Mouse (Mus musculus): ENCODE data around the gene Mettl26. TPM values are rescaled to one million over a fixed set of nuclear protein-coding genes. Genes with fewer than 3 reads are reported as not detected.

The Mettl26 gene
- polyA plus RNA-seq, 1 experiment from 2014 or later: 50.7 TPM

DNA sequence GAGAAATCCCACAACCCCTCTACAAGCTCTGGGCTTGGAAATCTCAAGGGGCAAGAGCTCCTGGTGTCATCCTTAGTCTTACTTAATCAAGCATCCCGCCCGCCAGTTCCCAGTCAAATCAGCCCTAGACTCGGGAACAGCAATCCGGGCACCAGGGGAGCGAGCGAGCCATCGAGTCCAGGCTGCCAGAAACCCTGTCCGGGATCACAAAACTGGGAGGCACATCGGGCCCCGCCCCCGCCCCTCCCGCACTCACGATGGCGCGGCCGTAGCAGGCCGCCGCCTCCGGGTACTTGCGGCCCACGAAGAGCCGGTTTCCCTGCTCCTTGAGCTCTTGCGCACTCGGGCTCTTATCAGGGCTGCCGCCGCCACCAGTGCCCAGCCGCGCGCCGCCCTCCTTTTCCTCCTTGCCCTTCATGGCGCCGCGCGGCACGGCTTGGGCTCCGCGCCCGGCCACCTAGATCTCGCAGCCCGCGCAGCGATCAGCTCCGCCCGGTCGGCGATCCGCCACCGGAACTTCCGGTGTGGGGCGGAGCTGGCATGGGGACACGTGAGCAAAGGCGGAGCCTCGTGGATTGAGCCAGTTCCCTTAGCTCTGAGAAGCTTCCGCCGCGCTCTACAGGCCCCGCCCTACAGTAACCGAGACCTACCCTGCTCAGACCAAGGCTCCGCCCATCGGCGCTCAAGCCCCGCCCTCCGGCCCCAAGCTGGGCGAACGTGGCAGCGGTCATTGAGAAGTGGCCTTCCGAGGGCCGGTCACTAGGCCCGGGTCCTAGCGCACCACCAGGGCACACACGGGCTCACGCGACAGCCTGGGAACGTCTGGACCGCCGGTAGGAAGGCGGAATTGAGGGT lies 42.2 kb upstream of the Mettl26 start:
- peak overlapping the region; percentile 98 for H3K27ac ChIP-seq (ENCODE audit: low read length)
- H3K9me3 ChIP-seq (ENCODE audit: low read length): no peaks in the 10 kb centered on the region
- peak overlapping the region; percentile 84 for H3K4me2 ChIP-seq (replicated peaks; ENCODE audit: low read depth, low read length)
- no peak for TF ChIP-seq EP300 (IDR thresholded peaks at IDR 0.05)
- TF ChIP-seq CTCF (IDR thresholded peaks at IDR 0.05): peak; percentile 23; the same call in 1 of the 2 replicates
- H3K9ac ChIP-seq (replicated peaks; ENCODE audit: low read depth): peak overlapping the region; percentile 66
- ATAC-seq (peak; percentile 94), DNase-seq (ENCODE audit: low spot score) (peak; percentile 100)
- 1% methylated on average over 72 of the region's 77 CpGs for WGBS
- no peaks in the 10 kb centered on the region for H3K27me3 ChIP-seq (replicated peaks; ENCODE audit: insufficient read depth, low read length)
- peaks cover 45% of the 10 kb centered on the region for H3K4me1 ChIP-seq (ENCODE audit: insufficient read depth, low read depth, low read length)
- H3K4me3 ChIP-seq (ENCODE audit: low read depth, low read length): peak overlapping the region; percentile 55
- 0 out of 2 replicates have a peak, but pooled peaks cover 5% of the 10 kb centered on the region for H3K36me3 ChIP-seq (ENCODE audit: insufficient read depth, low read length)

DNA sequence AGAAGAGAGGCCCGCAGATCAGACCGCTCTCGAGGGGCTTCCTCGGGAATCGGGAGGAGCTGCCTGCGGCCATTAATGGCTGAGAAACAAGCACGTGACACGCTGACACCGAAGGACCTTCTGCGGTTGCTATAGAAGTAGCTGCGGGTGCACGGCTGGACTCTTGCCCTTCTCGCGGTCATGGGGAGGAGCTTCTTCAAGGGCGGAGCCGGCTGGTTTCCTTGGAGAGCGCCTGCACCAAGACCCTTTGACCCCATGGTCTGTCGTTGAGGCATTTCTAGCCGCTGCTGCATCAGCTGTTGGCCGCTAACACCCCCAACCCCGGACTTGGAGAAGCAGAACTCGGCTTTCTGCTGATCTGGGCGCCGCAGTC lies 41.6 kb upstream of the Mettl26 start, which contains the start of gene Stub1:
TSS of gene Stub1 (minus strand) at position 114 of the 373 bp plus-strand sequence.
- peak; percentile 97 for DNase-seq (ENCODE audit: low spot score)
- peak; percentile 79 for ATAC-seq
- Histone ChIP-seq H3K4me2 (replicated peaks; ENCODE audit: low read depth, low read length) (peak within 1 kb of the TSS; percentile 84), H3K4me3 (ENCODE audit: low read depth, low read length) (peak within 1 kb of the TSS; percentile 55), H3K27me3 (replicated peaks; ENCODE audit: insufficient read depth, low read length) (no peaks in the 10 kb centered on the region), H3K4me1 (ENCODE audit: insufficient read depth, low read depth, low read length) (peaks cover 45% of the 10 kb centered on the region), H3K9ac (replicated peaks; ENCODE audit: low read depth) (peak within 1 kb of the TSS; percentile 66), H3K9me3 (ENCODE audit: low read length) (no peaks in the 10 kb centered on the region), H3K36me3 (ENCODE audit: insufficient read depth, low read length) (0 out of 2 replicates have a peak, but pooled peaks cover 5% of the 10 kb centered on the region), H3K27ac (ENCODE audit: low read length) (peak within 1 kb of the TSS; percentile 98)
- WGBS: 4% methylated on average over 24 of the region's 24 CpGs
- TF ChIP-seq CTCF (IDR thresholded peaks at IDR 0.05) (no peak), EP300 (IDR thresholded peaks at IDR 0.05) (no peak)

DNA sequence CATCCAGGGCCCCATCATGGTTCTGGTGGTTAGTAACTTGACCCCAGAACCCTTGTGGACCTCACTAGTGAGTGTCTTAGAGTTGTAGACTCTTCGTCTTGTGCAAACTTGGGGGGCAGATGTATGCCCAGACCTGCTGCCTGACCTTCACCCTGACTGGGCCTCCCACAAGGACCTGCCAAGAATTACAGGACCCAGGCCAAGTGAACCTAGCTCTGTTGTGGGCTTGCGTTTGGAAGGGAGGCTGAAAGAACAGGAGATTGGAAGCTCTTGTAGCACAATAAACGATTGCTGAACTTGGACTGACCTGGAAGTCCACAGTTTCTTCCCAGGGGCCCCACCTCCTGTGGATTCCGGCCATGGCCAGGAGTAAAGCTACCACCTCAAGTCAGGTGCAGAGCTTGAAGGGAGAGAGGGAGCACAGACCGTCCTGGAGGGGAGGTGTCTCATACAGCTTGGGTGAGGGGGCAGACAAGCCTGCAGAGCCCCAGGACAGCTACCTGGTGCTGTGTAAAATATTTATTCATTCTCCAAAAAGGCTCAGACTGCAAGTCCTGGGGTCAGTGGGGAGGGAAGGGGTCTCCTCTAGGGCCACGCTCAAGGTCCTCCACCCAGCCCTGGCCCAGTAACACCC lies 40.8 kb upstream of the Mettl26 start:
- peak overlapping the region; percentile 55 for H3K4me3 ChIP-seq (ENCODE audit: low read depth, low read length)
- peak overlapping the region; percentile 84 for H3K4me2 ChIP-seq (replicated peaks; ENCODE audit: low read depth, low read length)
- no peak for TF ChIP-seq CTCF (IDR thresholded peaks at IDR 0.05)
- no peak for TF ChIP-seq EP300 (IDR thresholded peaks at IDR 0.05)
- H3K9me3 ChIP-seq (ENCODE audit: low read length): no peaks in the 10 kb centered on the region
- peaks cover 45% of the 10 kb centered on the region for H3K4me1 ChIP-seq (ENCODE audit: insufficient read depth, low read depth, low read length)
- H3K36me3 ChIP-seq (ENCODE audit: insufficient read depth, low read length): 0 out of 2 replicates have a peak, but pooled peaks cover 5% of the 10 kb centered on the region
- H3K27ac ChIP-seq (ENCODE audit: low read length): peak overlapping the region; percentile 98
- ATAC-seq (no peak), DNase-seq (ENCODE audit: low spot score) (peak; percentile 31)
- H3K27me3 ChIP-seq (replicated peaks; ENCODE audit: insufficient read depth, low read length): no peaks in the 10 kb centered on the region
- WGBS: 19% methylated on average over 5 of the region's 6 CpGs
- H3K9ac ChIP-seq (replicated peaks; ENCODE audit: low read depth): peak overlapping the region; percentile 55; the same call in 1 of the 2 replicates

DNA sequence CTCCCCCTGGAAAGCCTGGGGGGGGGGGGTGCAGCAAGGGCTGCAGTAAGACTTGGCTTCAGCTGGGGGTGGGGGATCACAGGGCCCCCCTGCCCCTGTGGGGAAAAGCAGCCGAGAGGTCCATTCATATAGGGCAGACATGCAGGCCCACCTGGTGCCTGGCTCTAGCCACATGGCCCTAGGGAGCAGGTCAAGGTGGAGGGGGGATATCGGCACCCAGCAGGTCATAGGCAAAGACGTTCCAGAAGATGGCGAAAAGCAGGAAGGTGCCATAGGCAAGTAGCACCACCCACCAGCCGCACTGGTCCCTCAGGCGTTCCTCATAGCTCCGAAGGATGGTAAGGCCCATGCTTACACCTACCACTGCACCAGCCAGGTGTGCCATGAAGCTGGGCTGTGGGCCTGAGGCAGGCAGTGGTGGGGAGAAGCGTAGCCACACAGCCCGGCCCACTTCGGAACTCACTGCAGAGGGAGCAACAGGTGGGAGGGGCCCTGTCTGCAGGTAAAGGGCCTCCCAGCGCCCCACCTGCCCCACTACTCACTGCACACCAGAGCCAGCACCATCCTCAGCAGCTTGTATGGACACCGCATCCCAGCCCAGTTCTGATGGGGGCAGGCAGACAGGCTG lies 40.2 kb upstream of the Mettl26 start:
- Histone ChIP-seq H3K9ac (replicated peaks; ENCODE audit: low read depth) (0 out of 2 replicates have a peak overlapping the region, but pooled peaks have one; percentile 13), H3K27ac (ENCODE audit: low read length) (peak overlapping the region; percentile 98; the same call in 1 of the 2 replicates), H3K36me3 (ENCODE audit: insufficient read depth, low read length) (0 out of 2 replicates have a peak, but pooled peaks cover 5% of the 10 kb centered on the region), H3K4me3 (ENCODE audit: low read depth, low read length) (peak overlapping the region; percentile 55; the same call in 1 of the 2 replicates), H3K9me3 (ENCODE audit: low read length) (no peaks in the 10 kb centered on the region), H3K27me3 (replicated peaks; ENCODE audit: insufficient read depth, low read length) (no peaks in the 10 kb centered on the region), H3K4me1 (ENCODE audit: insufficient read depth, low read depth, low read length) (peaks cover 39% of the 10 kb centered on the region), H3K4me2 (replicated peaks; ENCODE audit: low read depth, low read length) (peak overlapping the region; percentile 84)
- TF ChIP-seq CTCF (IDR thresholded peaks at IDR 0.05) (no peak), EP300 (IDR thresholded peaks at IDR 0.05) (no peak)
- 79% methylated on average over 12 of the region's 12 CpGs for WGBS
- no peak for DNase-seq (ENCODE audit: low spot score)
- ATAC-seq: no peak

DNA sequence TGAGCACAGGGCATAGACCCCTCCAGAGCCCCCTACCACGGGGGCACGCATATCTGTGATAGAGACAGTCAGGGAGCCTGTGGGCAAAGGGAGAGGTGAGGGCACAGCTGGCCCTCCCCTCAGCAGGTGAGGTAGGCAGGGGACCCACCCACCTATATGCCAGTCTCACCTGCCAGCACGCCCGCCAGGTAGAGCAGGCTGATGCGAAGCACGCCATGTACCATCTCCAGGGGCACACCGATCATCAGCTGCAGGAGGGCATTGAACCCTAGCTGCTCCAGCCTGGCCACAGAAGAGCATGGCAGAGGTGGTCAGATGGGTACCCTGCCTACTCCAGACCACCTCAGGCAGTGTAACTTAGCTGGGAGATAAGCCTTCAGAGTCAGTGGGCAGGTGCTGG lies 39.6 kb upstream of the Mettl26 start:
- 0 out of 2 replicates have a peak overlapping the region, but pooled peaks have one; percentile 84 for H3K4me2 ChIP-seq (replicated peaks; ENCODE audit: low read depth, low read length)
- DNase-seq (ENCODE audit: low spot score): no peak

More for the DNA sequence above, 39.6 kb upstream of the Mettl26 start:
- WGBS: 94% methylated on average over 7 of the region's 7 CpGs
- Histone ChIP-seq H3K27me3 (replicated peaks; ENCODE audit: insufficient read depth, low read length) (no peaks in the 10 kb centered on the region), H3K36me3 (ENCODE audit: insufficient read depth, low read length) (peaks cover 6% of the 10 kb centered on the region; the same call in 1 of the 2 replicates), H3K9ac (replicated peaks; ENCODE audit: low read depth) (no peak overlapping the region), H3K4me1 (ENCODE audit: insufficient read depth, low read depth, low read length) (peaks cover 39% of the 10 kb centered on the region), H3K4me3 (ENCODE audit: low read depth, low read length) (no peak overlapping the region), H3K27ac (ENCODE audit: low read length) (no peak overlapping the region), H3K9me3 (ENCODE audit: low read length) (no peaks in the 10 kb centered on the region)
- ATAC-seq: no peak
- TF ChIP-seq EP300 (IDR thresholded peaks at IDR 0.05): no peak

All from lung, postnatal 0 days (tissue).